Mouse (Mus musculus) embryonic facial prominence, embryonic 11.5 days (tissue): ENCODE data around the gene 3110009E18Rik. TPM values are rescaled to one million over a fixed set of nuclear protein-coding genes. Genes with fewer than 3 reads are reported as not detected.
A peak's percentile ranks its signal among the peaks of the same experiment; 100 is the strongest.

Experiments used
- ATAC-seq: fragments of 200-750 bp; cut with Nextera tagmentation; replicated peaks from 2 replicates; pipeline ENCODE4 v1.8.0; 2017; ENCODE audit warnings: low read depth; ENCODE audit not compliant: insufficient number of reproducible peaks, low FRiP score, low TSS enrichment
- DNase-seq: peaks from one replicate; pipeline ENCODE4 v3.0.0-alpha.2; 2015; ENCODE audit warnings: low spot score
- H3K27ac ChIP-seq: fragments of 300-500 bp; sonication (generic); replicated peaks from 2 replicates; pipeline ENCODE4 v1.5.1; 2014; ENCODE audit warnings: mild to moderate bottlenecking, low read depth, low read length, control low read depth
- H3K27me3 ChIP-seq: fragments of 300-500 bp; sonication (generic); 2 replicates; pipeline ENCODE4 v1.6.1; 2014; ENCODE audit warnings: mild to moderate bottlenecking, low read length, moderate library complexity, mixed read lengths; ENCODE audit not compliant: control insufficient read depth, insufficient read depth
- H3K36me3 ChIP-seq: fragments of 300-500 bp; sonication (generic); replicated peaks from 2 replicates; pipeline ENCODE4 v1.6.1; 2014; ENCODE audit warnings: low read depth, mild to moderate bottlenecking, low read length, moderate library complexity, mixed read lengths; ENCODE audit not compliant: control insufficient read depth, insufficient read depth
- H3K4me1 ChIP-seq: fragments of 300-500 bp; sonication (generic); 2 replicates; pipeline ENCODE4 v1.6.1; 2014; ENCODE audit warnings: low read length, mixed read lengths; ENCODE audit not compliant: control insufficient read depth, insufficient read depth
- H3K4me2 ChIP-seq: fragments of 300-500 bp; sonication (generic); 2 replicates; pipeline ENCODE4 v1.6.1; 2014; ENCODE audit warnings: low read depth, mild to moderate bottlenecking, control low read depth, low read length, moderate library complexity
- H3K4me3 ChIP-seq: fragments of 300-500 bp; sonication (generic); 2 replicates; pipeline ENCODE4 v1.5.1; 2014; ENCODE audit warnings: low read depth, low read length, control low read depth
- H3K9ac ChIP-seq: fragments of 300-500 bp; sonication (generic); replicated peaks from 2 replicates; pipeline ENCODE4 v1.6.1; 2014; ENCODE audit warnings: mild to moderate bottlenecking, control low read depth, low read length
- H3K9me3 ChIP-seq: fragments of 300-500 bp; sonication (generic); replicated peaks from 2 replicates; pipeline ENCODE4 v1.6.1; 2016; ENCODE audit warnings: mild to moderate bottlenecking, low read length, inconsistent platforms, mixed read lengths; ENCODE audit not compliant: control insufficient read depth
- WGBS: fragments of 180-500 bp; shearing (Covaris S2); extraction: QIAGEN DNeasy Blood & Tissue Kit; methylation state at CpG from one replicate; pipeline ENCODE4 v1.1.7; 2014; 5-methylcytosine and 5-hydroxymethylcytosine counted together
- polyA plus RNA-seq: library from polyadenylated mRNA; unstranded; fragments of >200 nt; fragmentation: Nextera tagmentation; extraction: Ambion mirVana; gene quantifications from 2 replicates; pipeline ENCODE4 v1.2.1, GENCODE M21; 2014

Gene 3110009E18Rik
- polyA plus RNA-seq, 1 experiment from 2014 or later, result 20.7 TPM

DNA sequence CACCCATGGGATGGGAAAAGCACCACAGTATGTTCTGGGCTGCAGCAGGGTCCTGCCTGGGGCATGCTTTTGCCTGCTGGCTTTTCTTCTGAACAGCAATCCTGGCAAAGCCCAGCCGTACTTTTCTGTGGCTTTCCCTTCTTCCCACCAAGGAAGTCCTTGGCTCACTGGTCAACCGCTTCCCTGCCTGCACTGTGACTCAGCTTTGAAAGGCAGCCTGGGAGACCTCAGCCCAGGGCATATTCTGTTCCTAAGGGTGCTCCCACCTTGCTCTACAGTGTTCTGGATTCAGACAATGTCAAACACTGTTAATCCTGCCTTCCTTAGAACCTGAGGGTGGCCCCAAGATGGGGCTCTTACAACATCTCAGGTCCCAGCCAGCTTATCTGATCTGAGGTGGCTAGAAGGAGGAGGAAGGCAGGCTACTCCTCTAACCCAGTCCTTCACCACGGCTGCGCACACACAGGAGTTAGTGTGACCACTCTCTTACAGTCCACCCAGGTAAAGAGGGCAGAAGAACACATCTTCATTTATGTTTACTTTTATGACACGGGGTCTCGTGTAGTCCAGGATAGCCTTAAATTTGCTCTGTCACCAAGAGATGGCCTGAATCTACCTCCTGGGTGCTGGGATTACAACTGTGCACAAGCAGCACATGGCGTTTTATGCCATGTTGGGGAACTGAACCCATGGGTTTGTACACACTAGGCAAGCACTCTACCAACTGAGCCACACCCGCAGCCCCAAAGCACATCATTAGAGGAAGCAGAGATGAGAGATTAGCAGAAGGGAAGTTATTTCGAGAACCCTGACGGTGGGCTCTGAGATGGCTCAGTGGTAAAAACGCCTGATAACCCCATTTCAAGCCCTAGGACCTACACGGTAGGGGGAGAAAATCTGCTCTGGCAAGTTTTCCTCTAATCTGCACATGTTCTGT lies 8.5 kb upstream of the 3110009E18Rik start:
- no peak overlapping the region for H3K27ac ChIP-seq
- no peak overlapping the region for H3K4me2 ChIP-seq
- no peaks in the 10 kb centered on the region for H3K9me3 ChIP-seq
- no peaks in the 10 kb centered on the region for H3K27me3 ChIP-seq
- 91% methylated on average over 12 of the region's 12 CpGs for WGBS
- H3K9ac ChIP-seq, result no peak overlapping the region
- no peaks in the 10 kb centered on the region for H3K4me1 ChIP-seq
- ATAC-seq (no peak), DNase-seq (no peak)
- no peak overlapping the region for H3K4me3 ChIP-seq
- peaks cover 15% of the 10 kb centered on the region for H3K36me3 ChIP-seq

DNA sequence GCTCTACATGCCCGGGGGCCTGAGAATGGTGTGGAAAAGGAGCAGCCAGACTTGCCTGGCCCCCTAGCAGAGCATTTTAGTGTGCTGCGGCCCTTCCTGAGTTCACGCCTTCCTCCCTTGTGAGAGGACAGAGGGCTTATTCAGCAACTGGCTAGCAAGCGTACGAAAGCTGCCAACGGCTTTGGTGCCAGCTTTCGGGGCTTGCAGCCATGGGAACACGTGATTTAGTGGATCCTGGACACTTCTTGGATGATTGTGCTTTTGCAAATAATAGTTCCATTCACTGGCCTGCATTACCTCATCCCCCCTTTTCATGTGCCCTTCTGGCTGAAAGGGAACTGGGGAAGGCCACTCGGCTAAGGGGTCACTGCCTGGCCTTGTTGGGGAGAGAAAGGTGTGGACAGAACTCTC lies 5.3 kb upstream of the 3110009E18Rik start:
- DNase-seq (no peak), ATAC-seq (no peak)
- Histone ChIP-seq H3K36me3 (peaks cover 15% of the 10 kb centered on the region), H3K4me3 (no peak overlapping the region), H3K4me1 (peaks cover 2% of the 10 kb centered on the region; the same call in 1 of the 2 replicates), H3K27me3 (no peaks in the 10 kb centered on the region), H3K27ac (no peak overlapping the region), H3K9ac (no peak overlapping the region), H3K9me3 (no peaks in the 10 kb centered on the region), H3K4me2 (no peak overlapping the region)
- WGBS, result 69% methylated on average over 9 of the region's 9 CpGs

DNA sequence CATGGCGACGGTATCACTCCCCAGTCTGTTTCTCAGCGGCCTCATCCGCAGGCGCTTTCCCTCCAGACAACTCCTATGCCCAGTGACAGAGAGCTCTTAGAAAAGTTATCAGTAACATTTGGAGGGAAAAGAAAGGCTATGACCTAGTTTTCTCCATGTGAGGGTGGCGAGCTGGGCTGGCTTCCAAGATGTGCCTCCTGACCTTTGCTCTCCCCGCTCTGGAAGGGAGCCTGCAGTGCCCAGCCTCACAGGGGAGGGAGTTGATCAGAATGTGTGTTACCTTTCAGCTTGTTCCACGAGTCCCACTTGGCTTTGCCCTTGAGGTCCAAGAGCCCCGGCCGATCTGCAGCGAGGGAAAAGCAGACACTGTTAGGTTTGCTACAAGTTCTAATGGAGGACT lies 4.9 kb upstream of the 3110009E18Rik start:
- DNase-seq, result no peak
- Histone ChIP-seq H3K4me3 (no peak overlapping the region), H3K27ac (no peak overlapping the region), H3K9ac (no peak overlapping the region), H3K9me3 (no peaks in the 10 kb centered on the region), H3K4me1 (peaks cover 2% of the 10 kb centered on the region; the same call in 1 of the 2 replicates), H3K4me2 (no peak overlapping the region), H3K36me3 (peaks cover 15% of the 10 kb centered on the region), H3K27me3 (no peaks in the 10 kb centered on the region)
- WGBS, result 79% methylated on average over 11 of the region's 11 CpGs
- no peak for ATAC-seq

- Histone ChIP-seq H3K9me3 (no peaks in the 10 kb centered on the region), H3K4me3 (no peak overlapping the region), H3K36me3 (peaks cover 15% of the 10 kb centered on the region), H3K9ac (no peak overlapping the region), H3K27me3 (no peaks in the 10 kb centered on the region), H3K4me2 (no peak overlapping the region), H3K4me1 (peaks cover 2% of the 10 kb centered on the region; the same call in 1 of the 2 replicates), H3K27ac (no peak overlapping the region)
- WGBS, result 96% methylated on average over 2 of the region's 2 CpGs
- DNase-seq (no peak), ATAC-seq (no peak)
These were observed 2.1 kb upstream of the 3110009E18Rik start for GRCm38 (mm10) chr1:120118854-120119253.

- no peak overlapping the region for H3K4me2 ChIP-seq
- WGBS, result 86% methylated on average over 4 of the region's 4 CpGs
- peaks cover 2% of the 10 kb centered on the region; the same call in 1 of the 2 replicates for H3K4me1 ChIP-seq
- no peak overlapping the region for H3K27ac ChIP-seq
- no peak for ATAC-seq
- H3K36me3 ChIP-seq, result peaks cover 12% of the 10 kb centered on the region
- DNase-seq, result no peak
- H3K27me3 ChIP-seq, result no peaks in the 10 kb centered on the region
- H3K9me3 ChIP-seq, result no peaks in the 10 kb centered on the region
- no peak overlapping the region for H3K4me3 ChIP-seq
- no peak overlapping the region for H3K9ac ChIP-seq
These were observed 1.6 kb upstream of the 3110009E18Rik start for GRCm38 (mm10) chr1:120119389-120119788.

DNA sequence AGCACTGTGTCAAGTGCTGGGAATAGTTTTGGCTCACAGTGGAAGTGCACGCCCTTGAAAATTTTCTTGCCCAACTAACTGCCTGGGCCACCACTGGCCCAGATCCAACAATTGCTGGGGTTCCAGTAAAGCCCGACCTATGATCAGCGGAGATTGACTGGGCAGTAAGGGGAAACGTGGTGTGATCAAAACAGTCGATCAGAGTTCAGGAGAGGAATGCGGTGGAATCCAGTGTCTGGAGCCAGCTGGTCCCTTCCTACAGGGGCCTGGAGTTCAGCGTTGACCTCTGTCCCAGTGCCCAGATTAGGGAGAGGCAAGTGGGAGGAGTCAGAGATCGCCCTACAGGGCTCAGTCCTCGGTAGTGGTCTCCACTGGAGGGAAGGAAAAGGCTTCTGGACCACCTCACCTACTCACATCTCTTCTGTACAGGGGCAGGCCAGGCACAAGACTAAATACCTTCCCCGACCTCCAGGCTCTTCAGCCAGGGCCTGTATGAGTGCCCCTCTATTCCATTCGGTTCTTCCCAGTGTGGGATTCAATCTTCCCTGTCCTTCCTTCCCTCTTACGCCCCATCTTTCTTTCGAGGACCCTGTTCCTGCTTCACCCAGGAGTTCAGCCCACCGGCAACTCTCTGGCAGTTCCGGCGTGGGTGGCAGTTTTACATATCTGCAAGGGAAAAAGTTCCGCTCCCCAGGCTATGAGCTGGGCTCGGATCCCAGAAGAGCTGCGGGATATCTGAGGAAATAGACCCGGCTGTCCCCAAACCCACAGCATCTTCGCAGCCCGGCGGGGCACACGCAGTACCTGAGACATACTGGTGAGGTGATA lies 632 bp upstream of the 3110009E18Rik start:
- peak overlapping the region; percentile 30 for H3K27ac ChIP-seq
- no peaks in the 10 kb centered on the region for H3K9me3 ChIP-seq
- H3K36me3 ChIP-seq, result peaks cover 3% of the 10 kb centered on the region
- peak overlapping the region; percentile 43 for H3K4me3 ChIP-seq
- ATAC-seq (peak; percentile 71), DNase-seq (peak; percentile 24)
- peak overlapping the region; percentile 77 for H3K4me2 ChIP-seq
- 4% methylated on average over 24 of the region's 24 CpGs for WGBS
- no peaks in the 10 kb centered on the region for H3K27me3 ChIP-seq
- peaks cover 2% of the 10 kb centered on the region; the same call in 1 of the 2 replicates for H3K4me1 ChIP-seq
- peak overlapping the region; percentile 65 for H3K9ac ChIP-seq

GRCm38 (mm10) chr1:120121930-120122530 lies 1.0 kb downstream of the 3110009E18Rik start:
- H3K9ac ChIP-seq, result peak overlapping the region; percentile 63
- 86% methylated on average over 9 of the region's 9 CpGs for WGBS
- DNase-seq (no peak), ATAC-seq (no peak)
- no peaks in the 10 kb centered on the region for H3K27me3 ChIP-seq
- peak overlapping the region; percentile 43 for H3K4me3 ChIP-seq
- no peaks in the 10 kb centered on the region for H3K36me3 ChIP-seq
- H3K4me1 ChIP-seq, result peaks cover 2% of the 10 kb centered on the region; the same call in 1 of the 2 replicates
- no peaks in the 10 kb centered on the region for H3K9me3 ChIP-seq
- H3K4me2 ChIP-seq, result peak overlapping the region; percentile 68
- H3K27ac ChIP-seq, result peak overlapping the region; percentile 30; the same call in 1 of the 2 replicates
